Mouse (Mus musculus) brown adipose tissue, adult 24 weeks (tissue): ENCODE data around the gene Capn15. TPM values are rescaled to one million over a fixed set of nuclear protein-coding genes. Genes with fewer than 3 reads are reported as not detected.
A peak's percentile ranks its signal among the peaks of the same experiment; 100 is the strongest.

ENCODE experiments used
- H3K27ac ChIP-seq: fragments of 200-500 bp; replicated peaks from 2 replicates; pipeline ENCODE4 v1.5.1; 2012; ENCODE audit warnings: low read depth, mild to moderate bottlenecking, low read length
- H3K4me1 ChIP-seq: fragments of 200-500 bp; 2 replicates; pipeline ENCODE4 v1.6.1; 2012; ENCODE audit warnings: low read length, mixed read lengths; ENCODE audit not compliant: control insufficient read depth, insufficient read depth, insufficient read length
- H3K4me3 ChIP-seq: fragments of 200-500 bp; 2 replicates; pipeline ENCODE4 v1.5.1; 2012; ENCODE audit warnings: low read depth, mild to moderate bottlenecking, low read length, moderate library complexity; ENCODE audit not compliant: insufficient read depth
- polyA plus RNA-seq: library from polyadenylated mRNA; stranded (reverse); fragments of >200 nt; gene quantifications from 2 replicates; pipeline ENCODE4 v1.2.4, GENCODE M21; 2012; ENCODE audit not compliant: missing spikeins, insufficient read depth, insufficient read length

The Capn15 gene
- polyA plus RNA-seq, 1 experiment = 4.7 TPM

DNA sequence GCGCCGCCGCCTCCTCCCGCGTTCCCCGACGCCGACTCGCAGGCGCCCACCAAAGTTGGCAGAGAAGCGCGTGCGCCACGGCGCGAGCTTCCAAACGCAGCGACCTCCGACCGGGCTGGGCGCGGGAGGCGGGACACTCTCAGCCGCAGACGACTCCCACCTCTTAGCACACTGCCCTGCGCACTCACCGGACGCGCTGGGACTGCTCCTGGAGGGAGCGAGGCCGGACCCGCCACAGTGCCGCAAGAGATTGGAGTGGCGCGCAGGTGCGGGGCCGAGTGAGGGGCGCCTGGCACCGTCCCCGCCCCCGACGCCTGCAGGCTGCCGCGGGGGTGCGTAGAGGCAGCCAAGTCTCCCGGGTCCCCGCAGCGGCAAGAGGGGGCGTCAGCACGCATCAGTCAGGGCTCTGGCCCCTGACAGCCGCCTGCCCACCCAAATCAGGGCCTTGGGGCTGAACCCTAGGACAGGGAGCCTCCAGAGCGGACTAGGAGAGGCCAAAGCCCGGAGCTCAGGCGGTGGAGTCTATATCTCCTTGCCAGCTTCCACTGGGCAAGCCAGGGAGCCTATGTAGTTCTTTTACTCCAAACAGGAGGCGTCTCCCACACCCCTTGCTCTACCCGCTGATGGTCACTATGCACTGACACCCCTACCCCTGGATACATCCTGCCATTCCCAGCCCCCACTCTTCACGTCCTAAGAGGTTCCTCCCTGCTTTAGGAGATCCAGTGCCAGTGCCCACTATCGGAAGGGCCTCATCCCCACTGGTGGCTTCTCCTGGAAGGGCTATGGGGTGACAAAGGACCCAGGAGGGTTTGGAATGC is 33.6 kb downstream of the Capn15 start, which contains the start of gene A930017K11Rik:
Gene A930017K11Rik (minus strand): TSS at position 763 of the 821 bp plus-strand sequence.
- H3K27ac ChIP-seq = no peak within 1 kb of the TSS

DNA sequence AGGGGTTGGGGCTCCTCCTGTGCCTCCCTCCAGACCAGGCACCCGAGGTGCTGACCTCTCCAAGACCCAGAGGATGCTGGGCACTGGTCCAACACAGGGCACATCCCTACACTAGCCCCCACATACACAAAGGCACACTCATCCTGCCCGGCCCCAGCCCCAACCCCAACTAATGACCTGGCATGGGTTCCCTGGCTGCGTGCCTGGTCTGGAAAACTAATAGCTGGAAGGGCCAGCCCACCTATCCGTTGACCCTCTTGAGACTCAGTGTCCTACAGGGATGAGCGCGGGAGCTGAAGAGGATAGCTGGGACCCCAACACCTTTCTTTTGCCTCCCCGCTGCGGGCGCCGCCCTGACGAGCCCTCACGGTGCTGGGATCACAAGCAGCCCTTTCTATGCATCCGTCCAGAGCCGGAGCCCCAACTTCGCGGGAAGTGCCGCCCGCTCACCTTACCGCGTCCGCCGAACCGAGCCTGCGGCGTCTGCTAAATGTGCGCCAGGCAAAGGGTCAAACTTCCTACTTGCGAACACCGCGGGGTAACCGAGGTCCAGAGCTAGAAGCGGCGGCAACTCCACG is 34.3 kb downstream of the Capn15 start:
- Histone ChIP-seq H3K4me1 (no peaks in the 10 kb centered on the region), H3K4me3 (peak overlapping the region; percentile 31), H3K27ac (no peak overlapping the region)

More for the DNA sequence above, 33.6 kb downstream of the Capn15 start, which contains the start of gene A930017K11Rik:
- Histone ChIP-seq H3K4me3 (peak within 1 kb of the TSS; percentile 31), H3K4me1 (no peaks in the 10 kb centered on the region)

- Histone ChIP-seq H3K27ac (no peak overlapping the region), H3K4me1 (no peaks in the 10 kb centered on the region), H3K4me3 (no peak overlapping the region)
Observed at GRCm38 (mm10) chr17:25950706-25951105, 34.9 kb downstream of the Capn15 start.

DNA sequence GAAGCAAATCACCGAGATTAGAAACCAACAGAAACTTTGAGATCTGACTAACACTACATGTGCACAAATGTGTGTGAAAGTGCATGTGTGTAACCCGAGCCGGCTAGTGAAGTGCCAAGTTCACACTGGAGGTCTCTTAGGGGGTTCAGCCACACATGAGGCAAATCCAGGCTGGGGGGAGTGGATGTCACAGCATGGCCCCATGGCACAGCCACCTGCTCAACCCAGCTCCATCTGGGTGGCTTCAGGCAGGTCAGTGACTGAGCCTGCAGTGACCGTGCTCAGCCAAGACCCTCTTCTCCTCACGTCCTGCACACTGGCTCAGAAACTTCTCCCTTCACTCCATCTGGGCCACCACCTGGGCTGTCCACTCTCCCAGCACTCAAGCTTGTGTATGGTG is 35.6 kb downstream of the Capn15 start:
- Histone ChIP-seq H3K4me1 (no peaks in the 10 kb centered on the region), H3K4me3 (no peak overlapping the region), H3K27ac (no peak overlapping the region)

DNA sequence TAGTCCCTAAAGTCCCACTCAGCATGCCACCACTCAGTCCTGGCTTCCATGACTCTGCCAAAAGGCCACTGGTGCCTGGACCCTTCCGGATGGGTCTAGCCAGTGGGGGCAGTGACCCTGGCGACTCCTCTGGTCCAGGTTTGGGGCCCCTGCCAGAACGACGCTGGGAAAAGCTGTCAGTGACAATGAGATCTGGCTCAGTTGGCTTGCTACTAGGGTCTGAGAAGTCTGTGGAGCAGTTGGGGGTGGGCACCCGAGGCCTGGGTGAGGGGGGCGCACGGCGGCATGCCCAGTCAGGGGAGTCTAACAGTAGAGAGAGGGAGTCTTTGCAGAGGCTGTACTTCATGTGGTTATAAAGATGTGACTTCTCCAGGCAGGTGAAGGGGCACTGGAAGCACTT is 37.5 kb downstream of the Capn15 start:
- no peak overlapping the region for H3K4me3 ChIP-seq
- no peaks in the 10 kb centered on the region for H3K4me1 ChIP-seq
- no peak overlapping the region for H3K27ac ChIP-seq

DNA sequence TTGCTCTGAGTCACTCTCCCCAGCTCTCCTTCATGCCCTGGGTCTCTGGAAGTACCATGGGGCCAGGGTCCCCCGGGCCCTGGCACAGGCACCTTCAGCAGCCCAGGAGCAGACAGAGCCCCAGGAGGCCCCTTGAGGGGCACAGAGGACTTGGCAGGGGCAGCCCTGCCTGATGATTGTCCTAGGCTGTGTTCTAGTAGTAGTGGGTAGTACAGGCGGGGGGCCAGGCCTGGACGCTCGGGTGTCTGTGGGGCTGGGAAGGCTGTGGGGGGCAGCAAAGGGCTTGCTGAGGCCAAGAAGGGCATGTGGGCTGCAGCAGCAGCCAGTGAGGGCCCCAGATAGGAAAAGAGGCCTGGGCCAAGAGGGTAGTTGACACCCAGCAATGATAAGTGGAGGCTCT is 38.0 kb downstream of the Capn15 start:
- Histone ChIP-seq H3K27ac (no peak overlapping the region), H3K4me1 (peaks cover under 1% of the 10 kb centered on the region; the same call in 1 of the 2 replicates), H3K4me3 (no peak overlapping the region)

DNA sequence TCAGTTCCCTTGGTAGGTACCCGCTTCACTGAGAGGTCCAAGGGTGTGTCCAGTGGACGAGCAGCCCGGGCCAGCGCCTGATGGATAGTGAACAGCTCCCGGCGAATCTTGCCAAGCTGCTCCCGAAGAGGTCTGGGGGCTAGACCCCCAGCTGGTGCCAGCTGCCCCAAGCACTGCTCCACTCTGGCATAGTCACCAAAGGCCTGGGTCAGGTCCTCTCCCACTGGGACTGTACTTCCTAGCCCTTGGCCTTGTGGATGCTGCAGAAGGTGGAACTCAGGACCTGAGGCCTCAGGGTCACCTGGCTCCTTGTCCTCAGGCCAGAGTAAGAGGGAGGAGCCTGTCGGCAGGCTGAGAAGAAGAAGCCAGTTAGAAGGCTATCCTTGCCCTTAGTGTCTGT is 38.7 kb downstream of the Capn15 start:
- Histone ChIP-seq H3K27ac (no peak overlapping the region), H3K4me1 (peaks cover 6% of the 10 kb centered on the region; the same call in 1 of the 2 replicates), H3K4me3 (no peak overlapping the region)

- Histone ChIP-seq H3K4me3 (no peak overlapping the region), H3K4me1 (peaks cover 6% of the 10 kb centered on the region; the same call in 1 of the 2 replicates), H3K27ac (no peak overlapping the region)
Observed at GRCm38 (mm10) chr17:25946349-25946748, 39.2 kb downstream of the Capn15 start.

DNA sequence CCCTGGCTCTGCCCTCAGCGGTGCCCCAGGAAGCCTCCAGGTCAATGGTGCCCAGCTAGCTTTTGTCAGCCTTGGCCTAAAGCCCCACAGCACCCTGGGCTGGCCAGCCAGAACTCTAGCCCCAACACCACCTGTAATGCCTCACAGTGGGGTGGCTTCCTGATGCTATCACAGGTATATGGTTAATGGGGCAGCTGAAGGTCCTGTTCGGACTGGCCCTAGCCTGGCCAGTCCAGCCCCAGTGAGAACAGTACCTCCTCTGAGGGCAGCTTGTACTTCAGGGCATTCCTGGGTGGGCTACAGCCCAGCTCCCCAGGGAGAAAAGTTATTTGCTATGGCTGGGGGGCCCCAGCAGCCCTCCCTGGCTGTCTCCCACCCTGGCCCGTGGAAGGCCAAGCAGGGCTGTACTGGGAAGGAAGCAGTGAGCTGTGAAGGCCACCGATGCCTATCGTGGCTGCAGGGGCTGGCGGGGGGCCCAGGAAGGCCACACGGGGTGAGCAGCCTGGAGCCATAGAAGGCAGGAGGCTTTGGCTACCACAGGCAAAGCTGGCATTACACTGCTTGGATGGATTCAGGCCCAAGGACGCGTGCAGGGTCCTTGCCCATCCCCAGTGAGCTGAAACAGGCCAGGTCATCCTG is 40.0 kb downstream of the Capn15 start:
- Histone ChIP-seq H3K4me3 (no peak overlapping the region), H3K27ac (no peak overlapping the region), H3K4me1 (peaks cover 8% of the 10 kb centered on the region)

GRCm38 (mm10) chr17:25944366-25945163 is 41.0 kb downstream of the Capn15 start, which contains the start of the genes Pigq and Nhlrc4:
Gene Pigq (minus strand): TSS chr17:25944936.
Gene Nhlrc4 (minus strand): TSS chr17:25944961.
- no peak within 1 kb of the TSS for H3K27ac ChIP-seq
- H3K4me1 ChIP-seq = peaks cover 10% of the 10 kb centered on the region
- H3K4me3 ChIP-seq = no peak within 1 kb of the TSS

GRCm38 (mm10) chr17:25943769-25944168 is 41.8 kb downstream of the Capn15 start:
- H3K4me3 ChIP-seq = no peak overlapping the region
- peaks cover 10% of the 10 kb centered on the region for H3K4me1 ChIP-seq
- no peak overlapping the region for H3K27ac ChIP-seq

DNA sequence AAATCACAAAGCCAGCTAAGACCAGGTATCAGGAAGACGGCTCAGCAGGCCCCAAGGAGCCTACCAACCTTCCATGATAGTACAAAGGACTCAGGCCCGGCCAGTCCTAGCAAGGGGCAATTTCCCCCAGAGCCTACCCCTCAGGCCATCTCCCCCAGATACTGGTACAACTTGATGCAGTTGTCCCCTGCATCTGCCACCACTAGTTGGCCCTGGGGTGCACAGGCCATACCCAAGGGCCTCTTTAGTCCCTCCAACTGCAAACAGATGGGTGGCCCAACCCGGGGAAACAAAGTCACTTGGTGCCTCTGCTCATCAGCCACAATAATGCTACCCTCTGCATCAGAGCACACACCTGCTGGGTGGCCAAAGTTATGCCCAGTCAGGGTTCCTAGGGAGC is 42.4 kb downstream of the Capn15 start:
- H3K27ac ChIP-seq = no peak overlapping the region
- peaks cover 10% of the 10 kb centered on the region for H3K4me1 ChIP-seq
- no peak overlapping the region for H3K4me3 ChIP-seq

- peak overlapping the region; percentile 68 for H3K27ac ChIP-seq
- peak overlapping the region; percentile 84 for H3K4me3 ChIP-seq
- peaks cover 10% of the 10 kb centered on the region for H3K4me1 ChIP-seq
Observed at GRCm38 (mm10) chr17:25942597-25943151, 42.9 kb downstream of the Capn15 start.

- Histone ChIP-seq H3K4me3 (peak overlapping the region; percentile 84), H3K4me1 (peaks cover 10% of the 10 kb centered on the region), H3K27ac (peak overlapping the region; percentile 85)
Observed at GRCm38 (mm10) chr17:25941511-25942241, 43.9 kb downstream of the Capn15 start.
